Mouse (Mus musculus) liver, postnatal 0 days (tissue): ENCODE results near the gene Tet1.

ENCODE experiments used
- CTCF ChIP-seq: sonication (generic); IDR thresholded peaks from 2 replicates; pipeline ENCODE4 v1.5.1; 2016; ENCODE audit warnings: antibody characterized with exemption, low read depth
- EP300 ChIP-seq: IDR thresholded peaks from 2 replicates; pipeline ENCODE4 v1.6.1; 2016; ENCODE audit warnings: antibody characterized with exemption, low read depth, mild to moderate bottlenecking

GRCm38 (mm10) chr10:62878056-62878455 lies 30.7 kb downstream of the Tet1 start:
- TF ChIP-seq EP300 (no peak), CTCF (no peak)
